Mouse (Mus musculus) heart, embryonic 10.5 days (tissue): ENCODE results near the gene Fance. TPM values are rescaled to one million over a fixed set of nuclear protein-coding genes. Genes with fewer than 3 reads are reported as not detected.

Experiments
- DNase-seq: peaks from one replicate; pipeline ENCODE4 v3.0.0-alpha.2; 2017; ENCODE audit warnings: low spot score
- H3K27ac ChIP-seq: fragments of 300-500 bp; sonication (generic); 2 replicates; pipeline ENCODE4 v1.5.1; 2016; ENCODE audit warnings: mild to moderate bottlenecking
- H3K27me3 ChIP-seq: fragments of 300-500 bp; sonication (generic); 2 replicates; pipeline ENCODE4 v1.6.1; 2016; ENCODE audit warnings: mild to moderate bottlenecking; ENCODE audit not compliant: poor library complexity, insufficient read depth, severe bottlenecking
- H3K36me3 ChIP-seq: fragments of 300-500 bp; sonication (generic); 2 replicates; pipeline ENCODE4 v1.6.1; 2016; ENCODE audit warnings: mild to moderate bottlenecking, moderate library complexity
- H3K4me1 ChIP-seq: fragments of 300-500 bp; sonication (generic); 2 replicates; pipeline ENCODE4 v1.6.1; 2016; ENCODE audit warnings: mild to moderate bottlenecking
- H3K4me3 ChIP-seq: fragments of 300-500 bp; sonication (generic); 2 replicates; pipeline ENCODE4 v1.5.1; 2016; ENCODE audit warnings: mild to moderate bottlenecking, moderate library complexity
- H3K9me3 ChIP-seq: fragments of 300-500 bp; sonication (generic); 2 replicates; pipeline ENCODE4 v1.6.1; 2016; ENCODE audit warnings: mild to moderate bottlenecking, moderate library complexity
- WGBS: fragments of 180-500 bp; shearing (Covaris S2); methylation state at CpG from one replicate; pipeline ENCODE4 v1.1.7; 2016; 5-methylcytosine and 5-hydroxymethylcytosine counted together
- polyA plus RNA-seq: library from polyadenylated mRNA; unstranded; fragments of >200 nt; fragmentation: Nextera tagmentation; extraction: Ambion mirVana; gene quantifications from 2 replicates; pipeline ENCODE4 v1.2.1, GENCODE M21; 2016

The Fance gene
- polyA plus RNA-seq, 1 experiment from 2014 or later: 30.6 TPM

DNA sequence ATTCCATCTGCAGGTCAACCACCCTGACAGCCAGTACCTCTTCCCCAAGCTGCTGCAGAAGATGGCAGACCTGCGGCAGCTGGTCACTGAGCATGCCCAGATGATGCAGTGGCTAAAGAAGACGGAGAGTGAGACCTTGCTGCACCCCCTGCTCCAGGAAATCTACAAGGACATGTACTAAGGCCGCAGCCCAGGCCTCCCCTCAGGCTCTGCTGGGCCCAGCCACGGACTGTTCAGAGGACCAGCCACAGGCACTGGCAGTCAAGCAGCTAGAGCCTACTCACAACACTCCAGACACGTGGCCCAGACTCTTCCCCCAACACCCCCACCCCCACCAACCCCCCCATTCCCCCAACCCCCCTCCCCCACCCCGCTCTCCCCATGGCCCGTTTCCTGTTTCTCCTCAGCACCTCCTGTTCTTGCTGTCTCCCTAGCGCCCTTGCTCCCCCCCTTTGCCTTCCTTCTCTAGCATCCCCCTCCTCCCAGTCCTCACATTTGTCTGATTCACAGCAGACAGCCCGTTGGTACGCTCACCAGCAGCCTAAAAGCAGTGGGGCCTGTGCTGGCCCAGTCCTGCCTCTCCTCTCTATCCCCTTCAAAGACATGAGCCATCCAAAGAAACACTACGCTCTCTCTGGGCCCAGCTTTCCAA, 13.5 kb upstream of the Fance start:
- Histone ChIP-seq H3K4me1 (peaks cover 36% of the 10 kb centered on the region), H3K36me3 (peaks cover 30% of the 10 kb centered on the region), H3K9me3 (no peaks in the 10 kb centered on the region), H3K4me3 (no peak overlapping the region), H3K27ac (peak overlapping the region; percentile 67), H3K27me3 (no peaks in the 10 kb centered on the region)
- 42% methylated on average over 11 of the region's 11 CpGs for WGBS
- no peak for DNase-seq

DNA sequence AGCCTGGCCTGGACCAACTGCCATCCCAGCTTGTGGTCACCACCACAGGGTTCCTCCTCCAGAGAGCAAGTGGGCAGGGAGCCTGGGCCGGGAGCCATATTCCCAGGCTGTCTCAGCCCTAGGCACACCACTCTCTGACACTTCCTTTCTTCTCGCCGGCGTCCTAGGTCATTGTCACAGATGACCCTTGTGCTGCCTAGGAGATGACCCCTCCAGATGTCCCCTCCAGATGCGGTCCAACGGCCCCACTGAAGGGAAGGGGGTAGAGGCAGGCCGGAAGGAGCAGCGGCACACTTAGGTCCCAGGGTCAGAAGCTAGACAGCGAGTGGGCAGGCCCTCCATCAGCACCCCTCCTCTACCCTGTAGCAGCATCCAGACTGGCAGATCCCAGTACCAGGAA, 13.0 kb upstream of the Fance start:
- peak overlapping the region; percentile 67 for H3K27ac ChIP-seq
- 56% methylated on average over 9 of the region's 9 CpGs for WGBS
- H3K4me3 ChIP-seq: no peak overlapping the region
- no peak for DNase-seq
- no peaks in the 10 kb centered on the region for H3K9me3 ChIP-seq
- peaks cover 30% of the 10 kb centered on the region for H3K36me3 ChIP-seq
- H3K4me1 ChIP-seq: peaks cover 32% of the 10 kb centered on the region
- no peaks in the 10 kb centered on the region for H3K27me3 ChIP-seq

DNA sequence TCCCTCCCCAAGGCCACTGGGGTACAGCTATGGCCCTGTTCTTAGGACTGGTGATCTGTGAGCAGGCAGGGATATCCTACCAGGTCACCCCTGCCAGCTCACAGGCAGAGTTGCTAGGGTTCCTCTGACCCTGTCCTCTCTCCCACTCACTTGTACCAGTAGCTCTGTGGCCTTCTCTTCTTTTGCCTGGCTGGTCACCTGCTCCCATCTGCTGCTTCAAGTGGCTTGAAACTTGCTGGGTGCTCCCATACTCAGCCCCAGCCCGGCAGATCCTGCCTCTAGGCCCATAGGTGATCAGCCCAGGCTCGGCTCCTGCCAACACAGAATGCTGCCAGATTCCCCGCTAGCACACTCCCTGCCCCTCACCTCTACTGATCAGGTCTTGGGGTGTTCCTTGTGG, 12.5 kb upstream of the Fance start:
- Histone ChIP-seq H3K27me3 (no peaks in the 10 kb centered on the region), H3K4me3 (no peak overlapping the region), H3K9me3 (no peaks in the 10 kb centered on the region), H3K4me1 (peaks cover 32% of the 10 kb centered on the region), H3K36me3 (peaks cover 25% of the 10 kb centered on the region), H3K27ac (peak overlapping the region; percentile 67; the same call in 1 of the 2 replicates)
- no peak for DNase-seq
- 69% methylated on average over 3 of the region's 3 CpGs for WGBS

DNA sequence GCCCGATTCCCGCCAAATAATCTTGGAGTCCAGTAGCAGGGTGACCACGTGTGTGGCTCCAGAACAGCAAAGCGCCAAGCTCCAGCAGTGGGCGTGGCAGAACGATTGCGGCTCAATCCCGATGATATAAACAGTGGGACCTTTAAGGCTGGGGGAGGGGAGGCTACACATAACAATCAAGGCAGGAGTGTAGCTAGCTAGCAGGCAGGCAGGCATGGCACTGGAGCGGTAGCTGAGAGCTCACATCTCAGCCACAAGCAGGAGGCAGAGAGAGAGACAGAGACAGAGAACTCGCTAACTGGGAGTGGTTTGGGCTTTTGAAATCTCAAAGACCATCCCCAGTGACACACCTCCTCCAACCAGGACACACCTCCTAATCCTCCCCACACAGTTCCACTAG, 8.1 kb upstream of the Fance start:
- Histone ChIP-seq H3K9me3 (no peaks in the 10 kb centered on the region), H3K27me3 (0 out of 2 replicates have a peak, but pooled peaks cover 7% of the 10 kb centered on the region), H3K4me1 (peaks cover 26% of the 10 kb centered on the region), H3K27ac (no peak overlapping the region), H3K36me3 (0 out of 2 replicates have a peak, but pooled peaks cover 1% of the 10 kb centered on the region), H3K4me3 (no peak overlapping the region)
- WGBS: 46% methylated on average over 10 of the region's 10 CpGs
- no peak for DNase-seq

DNA sequence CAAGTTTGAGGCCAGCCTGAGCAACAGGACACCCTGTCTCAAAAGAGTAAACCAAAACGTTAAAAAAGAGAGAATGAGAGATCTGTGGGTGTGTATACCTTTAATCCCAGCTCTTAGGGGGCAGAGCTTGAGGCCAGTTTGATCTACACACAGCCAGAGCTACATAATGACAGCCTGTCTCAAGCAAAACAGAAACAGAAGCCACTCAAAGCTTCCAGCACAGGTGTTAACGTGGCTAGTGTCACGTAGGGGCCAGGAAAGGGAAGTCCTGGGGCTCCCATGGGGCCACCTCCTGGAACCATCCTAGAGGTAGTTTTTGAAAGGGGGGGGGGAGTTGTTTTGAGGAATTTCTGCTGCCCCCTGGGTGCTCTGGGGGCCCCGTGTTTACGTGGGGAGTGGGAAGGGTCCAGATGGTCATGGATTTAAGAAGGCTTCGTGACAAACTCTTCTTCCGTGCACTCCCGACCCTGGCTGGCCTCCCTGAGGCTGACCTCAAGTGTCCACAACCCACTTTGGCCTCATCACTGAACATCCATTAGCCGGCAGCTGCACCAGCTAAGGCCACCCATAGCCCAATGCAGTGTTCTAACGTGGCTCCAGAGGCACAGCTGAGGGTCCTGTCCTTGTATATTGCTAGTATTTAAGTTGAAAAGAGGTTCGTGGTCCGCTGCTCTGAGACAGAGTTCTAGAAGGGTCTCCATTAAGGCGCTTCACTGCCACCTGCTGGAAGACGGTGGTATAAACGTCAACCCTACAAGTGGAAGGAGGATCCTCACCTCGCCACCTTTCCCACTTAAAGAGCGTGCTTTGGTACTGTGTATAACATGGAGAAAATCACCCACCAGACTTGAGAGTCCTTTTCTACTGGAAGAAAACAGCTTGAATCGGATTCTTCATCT, 4.8 kb upstream of the Fance start:
- Histone ChIP-seq H3K4me3 (no peak overlapping the region), H3K36me3 (no peaks in the 10 kb centered on the region), H3K9me3 (no peaks in the 10 kb centered on the region), H3K27ac (peak overlapping the region; percentile 38; the same call in 1 of the 2 replicates), H3K4me1 (peaks cover 23% of the 10 kb centered on the region), H3K27me3 (0 out of 2 replicates have a peak, but pooled peaks cover 7% of the 10 kb centered on the region)
- DNase-seq: peak; percentile 92
- WGBS: 18% methylated on average over 18 of the region's 18 CpGs

DNA sequence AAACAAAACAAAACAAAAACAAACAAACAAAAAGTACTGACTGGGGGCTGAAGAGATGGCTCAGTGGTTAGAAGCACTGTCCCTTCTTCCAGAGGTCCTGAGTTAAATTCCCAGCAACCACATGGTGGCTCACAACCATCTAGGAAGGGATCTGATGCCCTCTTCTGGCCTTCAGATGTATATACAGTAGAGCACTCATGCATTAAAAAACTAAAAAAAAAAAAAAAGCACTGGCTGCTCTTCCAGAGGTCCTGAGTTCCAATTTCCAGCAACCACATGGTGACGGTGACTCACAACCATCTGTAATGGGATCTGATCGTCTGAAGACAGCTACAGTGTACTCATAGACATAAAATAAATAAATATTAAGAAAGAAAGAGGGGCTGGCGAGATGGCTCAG, 2.5 kb upstream of the Fance start:
- no peak overlapping the region for H3K27ac ChIP-seq
- no peak for DNase-seq
- no peak overlapping the region for H3K4me3 ChIP-seq
- 79% methylated on average over 3 of the region's 3 CpGs for WGBS
- peaks cover 33% of the 10 kb centered on the region for H3K4me1 ChIP-seq
- H3K9me3 ChIP-seq: no peaks in the 10 kb centered on the region
- H3K36me3 ChIP-seq: peaks cover 4% of the 10 kb centered on the region
- H3K27me3 ChIP-seq: 0 out of 2 replicates have a peak, but pooled peaks cover 7% of the 10 kb centered on the region

DNA sequence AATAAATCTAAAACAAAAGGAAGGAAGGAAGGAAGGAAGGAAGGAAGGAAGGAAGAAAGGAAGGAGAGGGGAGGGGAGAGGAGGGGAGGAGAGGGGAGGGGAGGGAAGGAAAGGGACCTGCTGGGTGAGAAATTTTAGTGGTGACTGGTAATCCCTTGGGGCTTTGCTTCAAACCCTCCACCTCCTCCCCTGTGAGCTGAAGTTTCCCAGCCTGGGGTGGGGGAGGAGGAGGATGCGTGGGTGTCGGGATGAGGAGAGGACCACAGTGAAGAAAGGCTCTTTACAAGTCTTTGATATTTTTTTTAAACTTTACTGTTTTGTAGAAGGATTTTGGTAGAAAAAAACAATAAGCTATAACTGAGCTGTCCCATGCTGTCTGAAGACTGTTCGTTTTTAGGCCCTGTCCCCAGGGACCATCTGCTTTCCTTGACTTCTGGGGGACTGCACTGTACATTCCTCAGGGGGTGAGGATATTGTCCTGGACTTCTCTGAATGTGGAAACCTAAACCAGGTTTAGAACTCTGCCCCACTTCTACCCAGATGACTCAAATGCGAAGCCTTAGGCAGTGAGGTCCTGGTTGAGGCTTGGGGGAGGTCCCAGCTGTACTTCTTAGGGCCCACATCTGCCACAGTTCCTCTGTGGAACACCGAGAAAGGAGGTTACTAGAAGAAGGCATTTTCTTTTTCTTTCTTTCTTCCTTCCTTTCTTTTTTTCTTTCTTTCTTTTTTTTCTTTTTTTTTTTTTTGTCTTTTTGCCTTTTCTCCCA, 1.8 kb upstream of the Fance start:
- H3K27ac ChIP-seq: no peak overlapping the region
- DNase-seq: no peak

DNA sequence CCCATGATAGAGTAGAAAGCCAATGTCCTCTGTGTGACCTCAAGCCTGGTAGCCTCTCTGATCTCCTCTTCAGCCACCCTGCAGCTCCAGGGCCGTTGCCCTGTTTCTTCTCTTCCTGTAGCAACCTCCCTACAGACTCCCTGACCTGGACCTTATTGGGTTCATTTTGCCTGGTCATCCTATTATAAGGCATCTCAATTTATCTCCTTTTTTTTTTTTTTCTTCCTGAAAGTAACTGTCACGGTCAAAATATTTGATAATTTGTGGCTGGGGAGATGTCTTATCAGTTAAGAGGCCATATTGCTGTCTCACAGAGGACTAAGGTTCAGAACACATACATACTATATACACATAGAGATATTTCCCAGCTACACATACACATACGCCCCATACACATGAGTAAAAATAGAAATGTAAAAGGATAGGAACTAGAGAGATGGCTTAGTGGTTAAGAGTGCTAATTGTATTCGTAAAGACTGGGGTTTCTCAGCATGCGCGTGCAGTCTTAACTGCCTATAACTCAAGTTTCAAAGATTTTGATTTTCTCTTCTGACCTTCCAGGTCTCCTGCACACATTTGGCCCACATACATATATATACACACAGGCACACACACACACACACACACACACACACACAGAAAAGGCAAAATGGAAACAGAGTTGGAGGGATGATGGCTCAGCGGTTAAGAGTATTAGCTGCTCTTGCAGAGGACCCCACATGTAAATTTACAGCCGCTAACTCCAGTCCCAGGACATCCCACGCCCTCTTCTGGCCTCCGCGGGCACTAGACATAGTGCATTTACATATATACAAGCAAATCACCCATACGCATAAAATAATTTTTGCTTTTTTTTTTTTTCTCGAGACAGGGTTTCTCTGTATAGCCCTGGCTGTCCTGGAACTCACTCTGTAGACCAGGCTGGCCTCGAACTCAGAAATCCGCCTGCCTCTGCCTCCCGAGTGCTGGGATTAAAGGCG, 797 bp upstream of the Fance start:
- Histone ChIP-seq H3K4me1 (peaks cover 44% of the 10 kb centered on the region), H3K27ac (peak overlapping the region; percentile 95; the same call in 1 of the 2 replicates), H3K4me3 (peak overlapping the region; percentile 82), H3K27me3 (0 out of 2 replicates have a peak, but pooled peaks cover 2% of the 10 kb centered on the region), H3K9me3 (no peaks in the 10 kb centered on the region), H3K36me3 (peaks cover 21% of the 10 kb centered on the region)
- no peak for DNase-seq
- 26% methylated on average over 17 of the region's 17 CpGs for WGBS

More for the DNA sequence above, 1.8 kb upstream of the Fance start:
- 70% methylated on average over 5 of the region's 5 CpGs for WGBS
- Histone ChIP-seq H3K4me1 (peaks cover 40% of the 10 kb centered on the region), H3K4me3 (no peak overlapping the region), H3K9me3 (no peaks in the 10 kb centered on the region), H3K36me3 (peaks cover 11% of the 10 kb centered on the region), H3K27me3 (0 out of 2 replicates have a peak, but pooled peaks cover 7% of the 10 kb centered on the region)

DNA sequence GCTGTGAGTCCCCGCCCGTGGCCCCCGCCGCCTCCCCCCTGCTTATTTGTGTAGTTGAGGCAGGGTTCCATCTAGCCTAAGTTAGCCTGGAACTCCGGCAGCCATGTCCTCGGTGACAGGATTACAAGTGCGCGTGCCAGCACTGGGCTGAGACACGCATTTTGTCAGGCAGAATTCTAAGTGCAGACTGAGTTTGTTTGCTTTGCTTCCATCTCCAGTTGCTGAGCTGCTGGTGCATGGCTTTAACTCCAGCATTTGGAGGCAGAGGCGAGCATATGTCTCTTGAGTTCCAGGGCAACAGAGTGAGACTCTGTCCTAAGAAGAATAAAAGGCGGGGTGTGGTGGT, 534 bp downstream of the Fance start:
- DNase-seq: no peak
- Histone ChIP-seq H3K9me3 (no peaks in the 10 kb centered on the region), H3K36me3 (peaks cover 33% of the 10 kb centered on the region), H3K4me1 (peaks cover 39% of the 10 kb centered on the region), H3K4me3 (peak overlapping the region; percentile 82), H3K27me3 (no peaks in the 10 kb centered on the region), H3K27ac (peak overlapping the region; percentile 95)
- 3% methylated on average over 11 of the region's 11 CpGs for WGBS

DNA sequence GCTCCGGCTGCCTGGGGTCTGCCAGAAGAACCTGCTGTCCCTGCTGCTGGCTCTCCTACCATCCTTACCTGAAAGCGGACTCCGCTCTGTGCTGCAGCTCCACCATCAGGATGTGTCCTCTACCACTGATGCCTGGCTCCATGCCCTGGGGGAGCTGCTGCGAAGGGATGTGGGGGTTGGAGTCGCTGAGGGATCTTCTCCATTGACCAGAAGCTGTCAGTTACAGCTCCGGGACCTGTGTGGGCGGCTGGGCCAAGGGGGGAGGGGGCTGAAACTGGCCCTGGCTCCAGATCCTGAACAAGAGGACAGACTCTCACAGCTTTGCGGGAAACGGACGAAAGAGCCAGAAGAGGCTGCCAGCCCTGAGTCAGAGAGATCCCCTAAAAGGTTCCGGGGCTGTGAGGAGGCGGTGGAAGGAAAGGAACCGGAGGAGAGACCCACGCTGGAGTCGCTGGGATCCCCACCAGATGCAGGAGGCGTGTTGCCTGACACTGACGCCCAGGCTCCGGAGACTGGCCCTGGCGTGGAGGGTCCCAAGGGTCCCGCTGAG, 2.4 kb downstream of the Fance start:
- no peaks in the 10 kb centered on the region for H3K9me3 ChIP-seq
- no peak overlapping the region for H3K27ac ChIP-seq
- WGBS: 88% methylated on average over 20 of the region's 20 CpGs
- H3K36me3 ChIP-seq: peaks cover 48% of the 10 kb centered on the region
- H3K4me1 ChIP-seq: peaks cover 39% of the 10 kb centered on the region
- H3K27me3 ChIP-seq: no peaks in the 10 kb centered on the region
- no peak for DNase-seq
- no peak overlapping the region for H3K4me3 ChIP-seq

DNA sequence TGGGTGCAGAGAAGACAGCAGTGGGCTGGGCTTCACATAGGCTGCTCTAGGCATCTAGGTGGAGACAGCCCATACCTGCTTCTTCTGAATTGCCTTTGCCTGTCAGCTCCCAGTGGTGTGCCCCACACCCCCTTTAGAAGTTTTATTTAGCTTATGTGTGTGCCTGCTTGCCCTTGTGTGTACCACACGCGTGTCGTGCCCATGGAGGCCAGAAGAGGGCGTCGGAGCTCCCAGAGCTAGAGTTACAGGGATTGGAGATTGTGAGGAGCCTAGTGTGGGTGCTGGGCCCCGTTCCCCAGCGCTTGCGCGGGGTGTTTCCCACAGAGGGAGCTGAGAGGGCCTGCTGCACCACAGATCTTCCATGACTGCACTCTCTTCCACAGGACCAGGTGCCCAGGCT, 3.2 kb downstream of the Fance start:
- no peaks in the 10 kb centered on the region for H3K27me3 ChIP-seq
- peaks cover 55% of the 10 kb centered on the region for H3K36me3 ChIP-seq
- no peak overlapping the region for H3K4me3 ChIP-seq
- WGBS: 85% methylated on average over 9 of the region's 9 CpGs
- peaks cover 39% of the 10 kb centered on the region for H3K4me1 ChIP-seq
- no peaks in the 10 kb centered on the region for H3K9me3 ChIP-seq
- H3K27ac ChIP-seq: peak overlapping the region; percentile 13; the same call in 1 of the 2 replicates
- no peak for DNase-seq
